Mouse (Mus musculus) small intestine, adult 2 months (tissue): ENCODE data around the gene S1pr2. TPM values are rescaled to one million over a fixed set of nuclear protein-coding genes. Genes with fewer than 3 reads are reported as not detected.

ENCODE experiments used
- H3K27ac ChIP-seq: fragments of 200-500 bp; 2 replicates; pipeline ENCODE4 v1.5.1; 2012; ENCODE audit warnings: low read depth, low read length, control low read depth, inconsistent platforms; ENCODE audit not compliant: insufficient read depth
- H3K27me3 ChIP-seq: fragments of 200-500 bp; 2 replicates; pipeline ENCODE4 v1.6.1; 2012; ENCODE audit warnings: mild to moderate bottlenecking, moderate library complexity, low read length, inconsistent platforms; ENCODE audit not compliant: control insufficient read depth, insufficient read depth
- H3K36me3 ChIP-seq: fragments of 200-500 bp; 2 replicates; pipeline ENCODE4 v1.6.1; 2012; ENCODE audit warnings: mild to moderate bottlenecking, low read length, control low read depth, inconsistent platforms; ENCODE audit not compliant: control insufficient read depth, insufficient read depth
- H3K4me1 ChIP-seq: fragments of 200-500 bp; 2 replicates; pipeline ENCODE4 v1.6.1; 2012; ENCODE audit warnings: low read length, inconsistent platforms, mixed read lengths; ENCODE audit not compliant: control insufficient read depth, insufficient read depth, insufficient read length
- H3K4me3 ChIP-seq: fragments of 200-500 bp; 2 replicates; pipeline ENCODE4 v1.5.1; 2012; ENCODE audit warnings: low read depth, mild to moderate bottlenecking, control low read depth, inconsistent platforms, low read length, moderate library complexity
- CTCF ChIP-seq: fragments of 200-500 bp; IDR thresholded peaks from 2 replicates; pipeline ENCODE4 v1.5.1; 2012; ENCODE audit warnings: low read depth, mild to moderate bottlenecking, control low read depth, inconsistent platforms, low read length, moderate library complexity, mixed read lengths; ENCODE audit not compliant: insufficient replicate concordance, insufficient read length; ENCODE audit errors: extremely low read depth
- POLR2A ChIP-seq: fragments of 200-500 bp; IDR thresholded peaks from 2 replicates; pipeline ENCODE4 v1.6.1; 2012; ENCODE audit warnings: low read depth, mild to moderate bottlenecking, control low read depth, inconsistent platforms, low read length, moderate library complexity
- WGBS: fragments of 180-500 bp; shearing (Covaris S2); methylation state at CpG from one replicate; pipeline ENCODE4 v1.1.7; 2018; 5-methylcytosine and 5-hydroxymethylcytosine counted together
- polyA plus RNA-seq: library from polyadenylated mRNA; depleted of rRNA; stranded (reverse); fragments of >200 nt; gene quantifications from 2 replicates; pipeline ENCODE4 v1.2.3, GENCODE M21; 2012

Gene S1pr2
- polyA plus RNA-seq, 1 experiment, result 2.9 TPM

DNA sequence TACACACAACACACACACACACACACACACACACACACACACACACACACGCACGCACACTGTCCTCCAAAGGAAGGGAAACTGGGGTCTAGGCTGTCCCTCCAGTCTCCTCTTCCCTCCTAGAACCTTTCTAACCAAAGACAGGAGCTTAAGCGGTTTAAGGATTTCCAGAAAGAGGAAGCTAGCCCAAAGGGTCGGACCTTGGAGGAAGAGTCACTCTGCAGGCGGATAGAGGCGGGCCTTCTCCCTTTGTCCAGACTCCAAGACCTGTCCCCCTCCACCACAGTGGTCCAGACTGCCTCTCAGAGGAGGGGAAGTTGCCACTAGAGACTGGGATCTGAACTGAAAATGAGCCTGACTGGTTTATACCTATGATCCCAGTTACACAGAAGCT, 2.9 kb downstream of the S1pr2 start:
- Histone ChIP-seq H3K36me3 (no peaks in the 10 kb centered on the region), H3K27me3 (no peaks in the 10 kb centered on the region), H3K27ac (peak overlapping the region; percentile 24; the same call in 1 of the 2 replicates), H3K4me1 (peaks cover 10% of the 10 kb centered on the region), H3K4me3 (no peak overlapping the region)
- TF ChIP-seq CTCF (no peak), POLR2A (no peak)
- 64% methylated on average over 6 of the region's 6 CpGs for WGBS

DNA sequence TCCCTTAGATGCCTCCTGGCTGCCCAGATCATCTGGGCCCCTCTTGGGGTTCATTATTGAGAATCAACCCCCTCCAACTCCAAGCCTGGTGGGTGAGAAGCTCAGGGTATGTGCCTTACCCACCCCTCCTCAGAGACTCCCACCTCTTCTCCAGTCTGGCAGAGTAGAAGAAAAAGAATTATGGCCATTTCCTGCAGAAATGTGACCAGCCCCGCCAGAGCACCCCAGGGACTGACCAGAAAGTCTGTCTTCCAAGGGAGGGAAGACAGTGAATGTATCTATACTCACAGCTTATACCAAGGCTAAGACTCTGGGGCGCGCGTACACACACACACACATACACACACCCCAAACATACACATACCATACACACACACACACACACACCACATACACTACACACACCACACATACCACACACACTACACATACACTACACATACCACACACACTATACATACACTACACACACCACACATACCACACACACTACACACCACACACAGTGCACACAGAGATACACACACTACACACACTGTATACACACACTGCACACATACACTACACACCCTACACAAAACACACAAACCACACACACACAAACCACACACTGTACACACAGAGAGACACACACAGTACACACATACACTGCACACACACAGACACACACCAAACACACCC, 3.4 kb downstream of the S1pr2 start:
- Histone ChIP-seq H3K36me3 (no peaks in the 10 kb centered on the region), H3K27ac (peak overlapping the region; percentile 51), H3K4me3 (no peak overlapping the region), H3K27me3 (no peaks in the 10 kb centered on the region), H3K4me1 (peaks cover 10% of the 10 kb centered on the region)
- 92% methylated on average over 4 of the region's 4 CpGs for WGBS
- TF ChIP-seq POLR2A (no peak), CTCF (no peak)

DNA sequence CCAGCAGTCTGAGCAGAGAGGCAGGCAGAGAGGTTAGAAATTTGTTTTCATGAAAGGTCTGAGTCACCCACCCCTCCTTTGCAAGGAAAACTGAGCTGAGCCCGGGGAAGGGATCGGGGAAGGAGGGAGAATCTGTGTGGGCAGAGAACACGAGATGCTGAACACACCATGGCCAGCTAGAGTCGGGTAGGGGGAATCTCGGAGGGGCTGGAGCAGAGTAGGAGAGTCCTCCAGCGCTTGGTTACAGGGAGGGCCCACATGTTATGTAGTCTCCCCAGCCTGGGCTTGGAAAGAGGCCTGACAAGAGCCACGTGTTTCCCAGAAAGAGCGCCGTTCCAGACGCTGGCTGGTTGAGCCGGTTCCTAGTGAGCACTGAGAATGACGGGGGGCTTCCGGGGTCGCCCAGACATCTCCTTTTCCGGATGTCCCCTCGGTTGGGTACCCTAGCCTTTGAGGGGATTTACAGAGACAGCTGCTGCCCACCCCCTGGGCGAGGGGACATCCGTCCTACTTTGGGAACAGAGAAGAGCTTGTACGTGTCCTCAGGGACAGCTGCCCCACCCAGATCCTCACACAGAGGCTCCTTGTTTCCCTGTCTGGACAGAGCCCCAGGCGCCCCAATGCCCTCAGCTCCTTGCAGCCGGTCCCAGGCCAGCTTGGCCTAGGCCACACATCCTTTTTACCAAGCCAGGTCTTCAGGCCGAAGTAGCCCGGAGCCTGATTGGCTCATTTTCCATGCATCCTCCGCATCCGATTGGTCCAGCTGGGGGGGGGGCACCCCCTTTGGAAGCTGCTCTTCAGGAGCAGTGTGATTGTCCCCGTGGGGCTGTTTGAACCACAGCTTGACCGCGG, 4.2 kb downstream of the S1pr2 start:
- 58% methylated on average over 28 of the region's 28 CpGs for WGBS
- peaks cover 10% of the 10 kb centered on the region for H3K4me1 ChIP-seq
- no peak for TF ChIP-seq POLR2A
- no peak for TF ChIP-seq CTCF
- H3K27ac ChIP-seq, result peak overlapping the region; percentile 51
- H3K4me3 ChIP-seq, result peak overlapping the region; percentile 5; the same call in 1 of the 2 replicates
- no peaks in the 10 kb centered on the region for H3K36me3 ChIP-seq
- H3K27me3 ChIP-seq, result no peaks in the 10 kb centered on the region

DNA sequence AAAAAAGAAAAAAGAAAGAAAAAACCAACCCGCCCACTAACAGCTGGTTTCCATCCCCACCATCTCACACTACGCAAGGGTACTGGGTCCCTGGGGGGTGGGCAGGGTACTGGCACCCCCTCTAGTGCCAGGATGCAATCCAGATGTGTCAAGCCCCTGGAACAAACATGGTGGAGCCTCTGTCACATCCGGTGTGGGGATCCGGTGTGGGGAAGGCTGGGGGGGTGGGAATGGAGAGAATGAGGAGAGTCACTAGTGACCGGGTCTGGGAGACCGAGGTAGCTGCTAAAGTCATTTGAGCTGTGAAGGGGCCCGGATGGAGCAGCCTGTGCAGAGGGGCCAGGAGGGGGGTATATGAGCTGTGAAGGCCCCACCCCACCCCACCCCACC, 4.8 kb downstream of the S1pr2 start:
- 85% methylated on average over 7 of the region's 7 CpGs for WGBS
- Histone ChIP-seq H3K27ac (no peak overlapping the region), H3K4me3 (no peak overlapping the region)

DNA sequence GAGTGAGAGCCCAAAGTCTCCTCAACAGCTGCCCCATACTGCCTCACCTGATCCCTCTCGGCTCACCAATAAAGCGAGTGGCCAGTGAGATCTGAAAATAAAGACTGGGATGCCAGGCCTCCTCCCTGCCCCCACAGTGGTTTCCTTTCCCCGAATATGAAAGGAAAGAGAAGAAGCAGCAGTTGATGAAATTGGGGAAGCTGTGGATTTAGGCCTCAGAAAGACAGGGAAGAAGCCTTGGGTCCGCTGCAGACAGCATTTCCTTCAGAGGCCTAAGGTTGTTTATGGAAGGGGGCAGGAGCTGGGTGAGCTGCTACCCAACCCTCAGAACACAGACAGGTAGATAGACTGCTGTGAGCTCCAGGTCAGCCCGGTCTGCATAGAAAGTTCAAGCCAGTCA, 9.8 kb downstream of the S1pr2 start:
- H3K4me3 ChIP-seq, result no peak overlapping the region
- 77% methylated on average over 5 of the region's 5 CpGs for WGBS
- no peak for TF ChIP-seq POLR2A
- TF ChIP-seq CTCF, result no peak
- H3K27ac ChIP-seq, result no peak overlapping the region
- H3K27me3 ChIP-seq, result no peaks in the 10 kb centered on the region
- no peaks in the 10 kb centered on the region for H3K36me3 ChIP-seq
- H3K4me1 ChIP-seq, result no peaks in the 10 kb centered on the region

More for the DNA sequence above, 4.8 kb downstream of the S1pr2 start:
- H3K36me3 ChIP-seq, result no peaks in the 10 kb centered on the region
- TF ChIP-seq POLR2A (no peak), CTCF (no peak)
- H3K4me1 ChIP-seq, result peaks cover 9% of the 10 kb centered on the region
- H3K27me3 ChIP-seq, result no peaks in the 10 kb centered on the region

DNA sequence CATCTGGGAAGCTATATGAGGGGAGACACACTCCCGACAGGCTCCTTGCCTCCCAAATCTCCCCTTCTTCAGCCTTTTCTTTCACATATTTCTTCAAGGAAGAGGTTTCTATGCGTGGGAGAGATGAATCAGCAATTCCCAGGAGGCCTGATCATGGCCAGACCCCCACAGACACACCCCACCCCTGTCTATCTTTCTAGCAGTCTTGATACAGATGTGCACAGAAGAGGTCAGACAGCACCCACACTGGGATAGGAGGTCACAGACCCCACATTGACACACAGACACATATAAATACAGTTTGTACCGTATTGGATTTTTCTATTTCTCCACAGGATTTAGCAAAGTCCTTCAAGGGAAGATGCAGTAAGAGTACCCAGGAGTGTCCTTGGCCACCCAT, 10.6 kb downstream of the S1pr2 start:
- Histone ChIP-seq H3K27ac (no peak overlapping the region), H3K4me1 (no peaks in the 10 kb centered on the region; the same call in 1 of the 2 replicates), H3K27me3 (no peaks in the 10 kb centered on the region), H3K36me3 (no peaks in the 10 kb centered on the region), H3K4me3 (no peak overlapping the region)
- 87% methylated on average over 3 of the region's 3 CpGs for WGBS
- no peak for TF ChIP-seq CTCF
- no peak for TF ChIP-seq POLR2A

DNA sequence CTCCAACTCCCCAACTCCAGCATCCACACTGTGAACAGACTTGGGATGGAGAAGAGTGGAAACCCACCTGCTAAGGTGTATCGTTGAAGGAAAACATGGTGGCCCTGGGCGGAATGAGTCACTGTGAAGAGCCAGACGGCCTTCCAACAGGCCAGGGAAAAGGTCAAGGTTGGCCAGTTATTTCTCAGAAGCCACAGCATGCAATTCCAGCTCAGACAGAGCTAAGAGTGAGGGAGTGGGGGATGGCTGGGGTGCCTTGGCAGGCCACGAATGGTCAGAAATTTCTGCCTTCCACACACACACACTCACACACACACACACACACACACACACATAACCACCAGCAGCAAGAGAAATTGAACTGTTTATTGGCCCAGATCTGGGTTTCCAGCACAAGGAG, 11.0 kb downstream of the S1pr2 start:
- no peaks in the 10 kb centered on the region for H3K36me3 ChIP-seq
- H3K4me1 ChIP-seq, result no peaks in the 10 kb centered on the region; the same call in 1 of the 2 replicates
- no peak overlapping the region for H3K4me3 ChIP-seq
- H3K27me3 ChIP-seq, result no peaks in the 10 kb centered on the region
- no peak overlapping the region for H3K27ac ChIP-seq
- TF ChIP-seq CTCF (no peak), POLR2A (no peak)
- 81% methylated on average over 4 of the region's 4 CpGs for WGBS
